Mouse (Mus musculus): ENCODE data around the gene Fmnl1.

DNA sequence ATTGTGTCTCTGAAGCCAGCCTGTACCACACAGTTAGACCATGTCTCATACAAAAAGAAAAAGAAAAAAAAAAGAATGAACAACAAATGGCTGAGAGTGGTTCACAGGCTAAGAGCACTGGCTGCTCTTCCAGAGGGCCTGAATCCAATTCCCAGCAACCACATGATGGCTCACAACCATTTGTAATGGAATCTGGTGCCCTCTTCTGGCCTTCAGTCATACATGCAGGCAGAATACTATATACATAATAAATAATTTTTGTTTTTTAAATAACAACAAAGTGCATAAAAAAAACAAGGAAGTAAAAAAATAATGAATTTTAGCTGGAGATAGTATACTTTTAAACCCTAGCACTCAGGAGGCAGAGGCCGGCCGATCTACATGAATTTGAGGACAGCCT lies 58.7 kb downstream of the Fmnl1 start:
- TF ChIP-seq CTCF (IDR thresholded peaks at IDR 0.05; ENCODE audit: insufficient read depth, low read depth, low read length) (no peak), POLR2A (IDR thresholded peaks at IDR 0.05; ENCODE audit: insufficient read depth, low read depth, low read length) (no peak)

Measured in olfactory bulb, adult 2 months (tissue).